Mouse (Mus musculus) cortical plate, adult 2 months (tissue): Measurements from ENCODE around the gene Cd164l2.

ENCODE experiments used
- CTCF ChIP-seq: fragments of 200-500 bp; IDR thresholded peaks from 2 replicates; pipeline ENCODE4 v1.5.1; 2011; ENCODE audit warnings: mild to moderate bottlenecking, control low read depth, low read length; ENCODE audit not compliant: insufficient read depth; ENCODE audit errors: extremely low read depth
- POLR2A ChIP-seq: fragments of 200-500 bp; IDR thresholded peaks from 2 replicates; pipeline ENCODE4 v1.6.1; 2011; ENCODE audit warnings: mild to moderate bottlenecking, low read length, control low read depth; ENCODE audit not compliant: insufficient read depth; ENCODE audit errors: extremely low read depth

DNA sequence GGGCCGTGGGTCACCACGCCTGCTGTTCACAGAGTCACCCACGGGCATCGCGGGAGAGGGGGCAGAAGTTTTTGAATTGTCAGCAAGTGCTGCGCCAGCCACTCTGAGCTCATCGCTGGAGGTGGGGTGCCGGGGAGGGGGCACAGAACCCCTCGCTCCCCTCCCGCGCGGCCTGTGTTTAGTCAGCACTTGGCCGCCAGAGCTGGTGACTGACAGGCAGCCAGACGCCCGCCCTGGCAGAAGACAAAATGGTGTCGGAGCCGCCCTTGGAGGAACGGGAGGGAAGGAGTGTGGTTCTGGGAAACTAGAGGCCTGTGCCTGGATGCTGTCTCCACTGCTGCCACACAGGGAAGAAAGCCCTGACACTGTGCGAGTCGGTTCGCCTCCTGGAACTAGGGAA is 11.6 kb upstream of the Cd164l2 start:
- TF ChIP-seq CTCF (no peak), POLR2A (no peak)
